Mouse (Mus musculus) frontal cortex, adult 2 months (tissue): Measurements from ENCODE around the gene Ppp1r9a. TPM values are rescaled to one million over a fixed set of nuclear protein-coding genes. Genes with fewer than 3 reads are reported as not detected.
A peak's percentile ranks its signal among the peaks of the same experiment; 100 is the strongest.

Experiments
- DNase-seq, 2 experiments: peaks; one replicate each; pipeline ENCODE4 v3.0.0; 2022; ENCODE audit warnings: low spot score in 1 of 2; ENCODE audit errors: extremely low spot score in 1 of 2
- polyA plus RNA-seq: library from polyadenylated mRNA; depleted of rRNA; stranded (reverse); fragments of >200 nt; gene quantifications from 2 replicates; pipeline ENCODE4 v1.2.3, GENCODE M21; 2012

Ppp1r9a gene
- polyA plus RNA-seq, 1 experiment, result 52.0 TPM

GRCm38 (mm10) chr6:5037225-5037624 is 134.5 kb downstream of the Ppp1r9a start:
- DNase-seq, result no peak

- no peak for DNase-seq
Measured at GRCm38 (mm10) chr6:5038140-5038749, 135.5 kb downstream of the Ppp1r9a start.

- DNase-seq, result no peak
Measured at GRCm38 (mm10) chr6:5039316-5039715, 136.6 kb downstream of the Ppp1r9a start.

GRCm38 (mm10) chr6:5045854-5046253 is 143.1 kb downstream of the Ppp1r9a start:
- no peak for DNase-seq

GRCm38 (mm10) chr6:5048025-5048424 is 145.3 kb downstream of the Ppp1r9a start:
- DNase-seq, result no peak

GRCm38 (mm10) chr6:5052309-5052708 is 149.6 kb downstream of the Ppp1r9a start:
- peak in 1 of 2 experiments; percentile 6 for DNase-seq

GRCm38 (mm10) chr6:5054446-5055095 is 151.9 kb downstream of the Ppp1r9a start:
- no peak for DNase-seq

GRCm38 (mm10) chr6:5074736-5075135 is 172.0 kb downstream of the Ppp1r9a start:
- DNase-seq, result no peak

- peak in 1 of 2 experiments; percentile 10 for DNase-seq
Measured at GRCm38 (mm10) chr6:5075680-5076079, 173.0 kb downstream of the Ppp1r9a start.

- DNase-seq, result no peak
Measured at GRCm38 (mm10) chr6:5078009-5078408, 175.3 kb downstream of the Ppp1r9a start.

- no peak for DNase-seq
Measured at GRCm38 (mm10) chr6:5079108-5079507, 176.4 kb downstream of the Ppp1r9a start.

- DNase-seq, result no peak
Measured at GRCm38 (mm10) chr6:5080094-5080493, 177.4 kb downstream of the Ppp1r9a start.

GRCm38 (mm10) chr6:5080496-5080895 is 177.8 kb downstream of the Ppp1r9a start:
- no peak for DNase-seq

- no peak for DNase-seq
Measured at GRCm38 (mm10) chr6:5081099-5081498, 178.4 kb downstream of the Ppp1r9a start.

GRCm38 (mm10) chr6:5082144-5082543 is 179.4 kb downstream of the Ppp1r9a start:
- no peak for DNase-seq

GRCm38 (mm10) chr6:5082740-5083139 is 180.0 kb downstream of the Ppp1r9a start:
- DNase-seq, result no peak

- no peak for DNase-seq
Measured at GRCm38 (mm10) chr6:5083957-5084356, 181.2 kb downstream of the Ppp1r9a start.

GRCm38 (mm10) chr6:5091873-5092272 is 189.2 kb downstream of the Ppp1r9a start:
- DNase-seq, result no peak

- no peak for DNase-seq
Measured at GRCm38 (mm10) chr6:5092795-5093194, 190.1 kb downstream of the Ppp1r9a start.

GRCm38 (mm10) chr6:5093516-5093915 is 190.8 kb downstream of the Ppp1r9a start:
- peak; percentile 16 to 27 for DNase-seq

- DNase-seq, result no peak
Measured at GRCm38 (mm10) chr6:5095365-5095973, 192.8 kb downstream of the Ppp1r9a start.

- no peak for DNase-seq
Measured at GRCm38 (mm10) chr6:5097309-5097708, 194.6 kb downstream of the Ppp1r9a start.
